Mouse (Mus musculus) erythroblast, embryonic 14.5 days (primary cell): Measurements from ENCODE around the gene Hsd17b14. TPM values are rescaled to one million over a fixed set of nuclear protein-coding genes. Genes with fewer than 3 reads are reported as not detected.

ENCODE experiments used
- H3K27me3 ChIP-seq: 2 replicates; pipeline ENCODE4 v1.6.1; 2012; ENCODE audit warnings: inconsistent platforms; ENCODE audit not compliant: control insufficient read depth
- H3K36me3 ChIP-seq: 2 replicates; pipeline ENCODE4 v1.6.1; 2012; ENCODE audit warnings: mild to moderate bottlenecking, inconsistent platforms; ENCODE audit not compliant: control insufficient read depth
- H3K4me1 ChIP-seq: 2 replicates; pipeline ENCODE4 v1.6.1; 2012; ENCODE audit warnings: inconsistent platforms; ENCODE audit not compliant: control insufficient read depth
- H3K4me3 ChIP-seq: replicated peaks from 2 replicates; pipeline ENCODE3; 2012; ENCODE audit warnings: moderate library complexity, mild to moderate bottlenecking, inconsistent platforms
- H3K9me3 ChIP-seq: 2 replicates; pipeline ENCODE4 v1.6.1; 2012; ENCODE audit warnings: low read length, inconsistent platforms, mixed read lengths; ENCODE audit not compliant: control insufficient read depth
- GATA1 ChIP-seq: IDR thresholded peaks from 2 replicates; pipeline ENCODE4 v1.6.1; 2012; ENCODE audit warnings: low read length, inconsistent platforms, mixed read lengths
- TAL1 ChIP-seq: IDR thresholded peaks from 3 replicates; pipeline ENCODE4 v1.6.1; 2012; ENCODE audit warnings: low read length, inconsistent platforms, mixed read lengths
- polyA plus RNA-seq: library from polyadenylated mRNA; stranded (reverse); fragments of >175 nt; gene quantifications from 2 replicates; pipeline ENCODE4 v1.2.3, GENCODE M21; 2012

Gene Hsd17b14
- polyA plus RNA-seq, 1 experiment, result 0.50 TPM

DNA sequence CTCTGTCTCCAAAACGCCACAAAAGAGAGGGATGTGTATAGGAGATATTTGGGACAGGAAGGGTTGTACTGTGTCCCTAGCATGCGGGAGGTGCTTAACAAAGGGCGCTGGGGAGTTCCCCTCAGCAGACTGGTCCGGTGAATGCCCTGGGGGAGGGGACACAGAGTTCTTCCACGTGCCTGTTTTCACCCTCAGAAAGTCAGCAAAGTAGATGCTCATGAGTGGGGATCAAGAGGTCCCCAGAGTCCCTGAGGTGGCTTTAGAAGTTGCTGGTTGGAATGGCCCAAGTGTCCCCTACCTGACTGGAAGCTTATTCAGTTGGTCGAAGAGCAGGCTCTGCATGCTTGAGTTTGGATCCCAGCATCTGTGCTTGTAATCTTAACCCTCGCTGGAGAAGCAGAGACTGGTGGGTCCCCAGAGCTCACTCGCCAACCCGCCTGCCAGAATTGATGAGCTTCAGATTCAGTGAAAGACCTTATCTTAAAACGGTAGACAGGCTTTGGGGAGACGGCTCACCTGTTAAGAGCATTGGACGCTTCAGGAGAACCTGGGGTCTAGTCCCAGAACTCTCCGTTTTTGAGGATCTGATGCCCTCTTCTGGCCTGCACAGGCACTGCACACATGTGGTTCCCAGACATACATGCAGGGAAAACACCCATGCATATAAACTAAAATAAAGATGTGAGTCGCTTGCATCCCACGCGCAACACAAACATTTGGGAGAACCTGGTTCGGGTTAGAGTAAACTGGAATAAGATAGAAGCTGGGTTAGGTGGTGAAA, 6.3 kb downstream of the Hsd17b14 start:
- H3K4me3 ChIP-seq, result peak overlapping the region; percentile 48
- no peaks in the 10 kb centered on the region; the same call in 1 of the 2 replicates for H3K27me3 ChIP-seq
- TF ChIP-seq TAL1, result no peak
- TF ChIP-seq GATA1, result no peak
- H3K4me1 ChIP-seq, result peaks cover 34% of the 10 kb centered on the region
- H3K9me3 ChIP-seq, result no peaks in the 10 kb centered on the region
- H3K36me3 ChIP-seq, result no peaks in the 10 kb centered on the region

DNA sequence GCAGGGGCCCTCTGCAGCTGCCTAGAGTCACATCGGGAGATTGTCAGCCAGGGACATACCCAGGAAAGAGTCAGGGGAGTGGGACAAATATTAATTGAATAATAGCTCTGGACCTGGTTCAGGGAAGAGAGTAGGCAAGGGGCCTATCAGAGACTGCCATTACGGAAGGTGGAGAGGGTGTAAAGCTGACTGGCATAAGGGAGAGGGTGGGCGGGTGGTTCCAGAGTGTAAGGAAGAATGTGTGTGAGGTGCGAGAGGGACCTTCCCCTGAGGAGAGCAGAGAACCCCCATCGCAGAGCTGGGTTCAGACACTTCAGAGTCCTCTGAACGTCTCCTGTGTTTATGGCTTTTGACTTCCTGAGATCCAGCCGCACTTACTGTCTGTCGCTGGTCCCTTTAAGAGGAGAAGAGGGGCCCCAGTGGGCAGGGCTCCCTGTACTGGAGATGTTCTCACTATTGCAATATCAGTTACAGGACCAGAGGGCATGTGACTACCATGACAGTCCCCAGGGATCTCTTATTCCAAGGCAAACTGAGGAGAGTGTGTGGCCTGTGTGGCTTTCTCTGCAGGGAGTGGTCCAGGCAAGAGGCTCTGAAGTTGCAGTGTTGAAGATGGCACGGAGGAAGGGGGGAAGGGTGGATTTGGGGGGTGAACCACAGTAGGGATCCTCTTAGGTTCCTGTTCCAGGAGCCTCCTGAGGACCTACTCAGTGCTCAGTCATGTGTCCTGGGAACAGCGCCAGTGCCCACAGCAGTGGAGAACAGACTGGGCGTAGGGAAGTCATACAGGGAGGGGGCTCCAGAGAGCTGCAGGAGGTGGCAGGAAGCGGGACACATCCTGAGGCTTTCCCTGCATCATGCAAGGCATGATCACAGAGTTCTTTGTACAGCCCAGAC, 7.2 kb downstream of the Hsd17b14 start:
- Histone ChIP-seq H3K27me3 (no peaks in the 10 kb centered on the region; the same call in 1 of the 2 replicates), H3K4me3 (peak overlapping the region; percentile 48), H3K4me1 (peaks cover 36% of the 10 kb centered on the region), H3K36me3 (no peaks in the 10 kb centered on the region), H3K9me3 (no peaks in the 10 kb centered on the region)
- TF ChIP-seq GATA1 (no peak), TAL1 (no peak)

DNA sequence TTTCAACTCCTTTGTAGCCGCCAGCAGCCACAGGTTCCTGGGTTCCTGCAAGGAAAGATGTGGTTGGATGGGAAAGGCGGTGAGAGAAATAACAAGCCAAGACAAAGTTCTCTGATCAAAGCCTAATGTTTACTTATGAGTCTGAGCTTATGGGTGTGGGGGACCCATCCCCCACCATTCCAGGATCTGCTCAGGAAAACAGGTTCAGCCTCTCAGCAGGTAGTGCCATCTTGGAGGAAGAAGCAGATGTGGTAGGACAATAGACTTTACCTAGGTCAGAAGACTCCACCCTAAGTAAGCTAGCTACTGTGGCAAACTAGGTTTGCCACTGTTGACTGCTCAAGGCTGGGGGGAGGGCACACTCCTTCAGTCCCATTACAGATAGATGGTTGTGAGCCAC, 10.1 kb downstream of the Hsd17b14 start:
- TF ChIP-seq GATA1, result no peak
- TF ChIP-seq TAL1, result no peak
- H3K27me3 ChIP-seq, result no peaks in the 10 kb centered on the region; the same call in 1 of the 2 replicates
- peaks cover 2% of the 10 kb centered on the region; the same call in 1 of the 2 replicates for H3K36me3 ChIP-seq
- H3K4me3 ChIP-seq, result no peak overlapping the region
- H3K4me1 ChIP-seq, result peaks cover 65% of the 10 kb centered on the region
- H3K9me3 ChIP-seq, result no peaks in the 10 kb centered on the region

DNA sequence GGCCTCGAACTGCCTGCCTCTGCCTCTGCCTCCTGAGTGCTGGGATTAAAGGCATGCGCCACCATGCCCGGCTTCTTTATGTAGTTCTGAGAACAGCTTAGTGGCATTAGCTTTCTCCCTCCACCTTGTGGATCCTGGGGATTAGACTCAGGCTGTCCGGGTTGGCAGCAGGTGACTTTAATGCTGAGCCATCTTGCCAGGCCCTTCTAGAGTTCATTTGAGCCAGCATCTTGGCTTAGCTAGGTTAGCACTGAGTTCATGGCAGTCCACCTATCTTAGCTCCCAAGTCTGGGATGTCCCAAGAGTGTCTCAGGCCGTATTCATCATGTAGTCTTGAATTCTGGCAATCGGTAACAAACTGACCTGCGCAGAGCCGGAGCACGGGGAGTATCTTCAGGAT, 10.8 kb downstream of the Hsd17b14 start:
- Histone ChIP-seq H3K36me3 (peaks cover 2% of the 10 kb centered on the region; the same call in 1 of the 2 replicates), H3K4me1 (peaks cover 68% of the 10 kb centered on the region), H3K4me3 (no peak overlapping the region), H3K9me3 (no peaks in the 10 kb centered on the region), H3K27me3 (no peaks in the 10 kb centered on the region; the same call in 1 of the 2 replicates)
- TF ChIP-seq TAL1, result no peak
- no peak for TF ChIP-seq GATA1

DNA sequence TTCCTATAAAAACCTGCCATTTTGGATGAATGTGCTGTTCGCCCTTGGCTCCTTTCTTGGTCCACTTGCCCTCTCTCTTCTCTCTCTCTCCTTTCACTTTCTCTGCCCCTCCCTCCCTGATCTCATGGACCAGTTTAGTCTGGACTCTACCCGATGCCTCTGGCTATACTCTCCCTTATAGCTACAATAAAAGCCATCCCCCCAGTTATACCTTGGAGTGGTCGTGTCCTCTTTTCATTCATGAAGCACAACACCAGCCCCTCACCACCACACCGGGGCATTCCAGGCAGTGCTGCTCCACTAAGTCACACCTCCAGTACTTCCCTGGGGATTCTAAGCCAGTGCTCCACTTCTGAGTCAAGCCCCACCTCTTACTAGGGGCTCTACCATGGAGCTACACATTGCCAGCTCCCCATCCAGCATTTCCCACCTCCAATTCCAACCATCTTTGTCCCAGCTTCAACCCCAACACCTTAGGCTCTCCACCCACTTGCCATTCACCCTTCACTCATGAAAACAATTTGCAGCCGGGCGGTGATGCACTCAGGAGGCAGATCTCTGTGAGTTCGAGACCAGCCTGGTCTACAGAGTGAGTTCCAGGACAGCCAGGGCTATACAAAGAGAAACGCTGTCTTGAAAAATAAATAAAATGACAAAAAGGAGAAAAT, 12.6 kb downstream of the Hsd17b14 start:
- Histone ChIP-seq H3K9me3 (no peaks in the 10 kb centered on the region), H3K36me3 (peaks cover 2% of the 10 kb centered on the region; the same call in 1 of the 2 replicates), H3K27me3 (no peaks in the 10 kb centered on the region), H3K4me1 (peaks cover 68% of the 10 kb centered on the region), H3K4me3 (peak overlapping the region; percentile 63)
- no peak for TF ChIP-seq TAL1
- TF ChIP-seq GATA1, result no peak

DNA sequence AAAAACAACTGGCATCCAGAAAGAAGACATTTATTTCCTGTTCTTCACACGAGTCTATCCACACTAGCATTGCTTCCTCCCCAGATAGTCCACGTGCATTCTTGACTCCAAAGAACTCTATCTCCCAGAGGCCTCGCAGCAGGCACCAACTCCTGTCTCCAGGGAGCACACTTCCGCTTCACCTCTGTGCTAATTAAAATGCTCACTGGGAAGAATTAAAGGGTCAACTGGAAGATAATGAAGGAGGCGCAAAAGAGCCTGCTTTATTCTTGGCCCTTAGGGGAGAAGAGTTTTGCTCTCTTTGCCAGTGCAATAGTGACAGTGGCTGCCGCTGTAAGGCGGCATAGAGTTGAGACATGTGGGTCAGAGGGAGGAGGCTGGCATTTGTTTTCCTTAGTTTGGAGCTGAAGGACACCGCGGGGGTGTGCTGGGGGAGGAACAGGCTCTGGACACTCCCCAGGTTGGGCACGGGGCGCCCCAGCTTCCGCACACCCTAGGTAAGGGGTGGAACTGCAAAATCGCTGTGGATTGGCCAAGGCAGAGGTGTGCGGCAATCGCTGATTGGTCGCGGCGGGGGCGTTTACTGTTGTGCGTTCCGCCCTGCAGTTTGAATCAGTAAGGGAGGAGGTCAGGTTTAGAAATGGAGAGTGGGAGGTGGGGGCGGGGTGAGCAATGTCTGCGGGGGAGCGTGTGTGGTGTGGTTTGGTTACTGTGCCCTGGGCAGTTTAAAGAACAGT, 13.3 kb downstream of the Hsd17b14 start:
- Histone ChIP-seq H3K27me3 (no peaks in the 10 kb centered on the region), H3K4me3 (peak overlapping the region; percentile 63), H3K4me1 (peaks cover 66% of the 10 kb centered on the region), H3K9me3 (no peaks in the 10 kb centered on the region), H3K36me3 (peaks cover 2% of the 10 kb centered on the region)
- TF ChIP-seq TAL1 (no peak), GATA1 (no peak)

DNA sequence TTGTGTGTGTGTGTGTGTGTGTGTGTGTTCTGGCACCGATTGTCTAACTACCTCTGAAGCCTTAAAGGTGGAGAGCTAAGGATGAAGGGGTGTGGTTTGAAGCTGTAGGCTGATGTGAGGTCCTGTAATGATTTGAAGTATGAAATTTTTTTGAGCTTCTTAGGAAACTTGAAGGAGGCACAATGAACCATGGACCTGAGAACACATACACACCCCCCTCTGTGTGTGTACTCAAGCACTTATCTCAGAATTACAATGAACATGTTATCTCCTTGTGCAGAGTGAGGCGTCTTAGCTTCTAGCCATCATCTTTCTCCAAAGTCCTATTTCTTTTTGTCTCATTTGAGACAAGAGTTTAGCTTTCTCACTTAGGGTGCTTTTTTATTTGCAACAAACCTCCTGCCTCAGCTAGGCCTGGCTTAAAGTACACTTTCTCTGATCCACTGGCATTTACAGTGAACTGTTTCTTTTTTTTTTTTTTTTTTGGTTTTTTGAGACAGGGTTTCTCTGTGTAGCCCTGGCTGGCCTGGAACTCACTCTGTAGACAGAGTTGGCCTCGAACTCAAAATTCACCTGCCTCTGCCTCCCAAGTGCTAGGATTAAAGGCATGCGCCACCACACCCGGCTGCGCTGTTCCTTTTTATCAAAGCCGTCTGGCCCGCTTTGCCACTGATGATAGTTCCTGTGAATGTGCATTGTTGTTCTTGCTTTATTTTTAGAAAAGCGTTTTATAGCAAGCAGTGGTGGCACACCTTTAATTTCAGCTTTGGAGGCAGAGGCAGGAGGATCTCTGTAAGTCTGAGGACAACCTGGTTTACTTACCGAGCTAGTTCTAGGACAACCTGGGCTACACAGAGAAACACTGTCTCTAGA, 14.1 kb downstream of the Hsd17b14 start:
- peak overlapping the region; percentile 63 for H3K4me3 ChIP-seq

More for the DNA sequence above, 14.1 kb downstream of the Hsd17b14 start:
- Histone ChIP-seq H3K4me1 (peaks cover 67% of the 10 kb centered on the region), H3K27me3 (no peaks in the 10 kb centered on the region), H3K9me3 (no peaks in the 10 kb centered on the region), H3K36me3 (peaks cover 8% of the 10 kb centered on the region)
- TF ChIP-seq GATA1 (no peak), TAL1 (no peak)
